Mouse (Mus musculus): ENCODE measurements around the gene Bglap2. TPM values are rescaled to one million over a fixed set of nuclear protein-coding genes. Genes with fewer than 3 reads are reported as not detected.
"Not testable (repeated sequence)": the region's sequence is repeated elsewhere in the genome, so short reads cannot be mapped to it uniquely, and the experiment has no call there.

The Bglap2 gene
- not detected for total RNA-seq (2021)
- long read RNA-seq, experiment 1, partial matches to known transcripts, result 0 of 2 reads
- long read RNA-seq, experiment 1, other reads (novel, unspliced or antisense), result 0 of 2 reads
- long read RNA-seq, experiment 2, result 0 reads

DNA sequence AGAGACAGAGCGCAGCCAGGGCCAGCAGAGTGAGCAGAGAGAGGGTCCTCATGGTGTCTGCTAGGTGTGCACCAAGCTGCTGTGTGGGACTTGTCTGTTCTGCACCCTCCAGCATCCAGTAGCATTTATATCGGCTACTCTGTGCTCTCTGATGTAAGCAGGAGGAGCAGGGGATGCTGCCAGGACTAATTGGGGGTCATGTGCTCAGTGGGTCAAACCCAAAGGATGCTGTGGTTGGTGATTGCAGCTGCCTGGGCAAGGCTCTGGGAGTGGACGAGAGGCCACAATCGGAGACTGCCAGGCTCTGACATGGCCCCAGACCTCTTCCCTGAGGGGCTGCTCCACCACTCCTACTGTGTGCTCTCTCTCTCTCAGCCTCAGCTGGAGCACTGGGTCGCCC is at the start of gene Bglap2:
Gene Bglap2, minus strand, starts transcription at position 101 of the 400 bp plus-strand sequence.
- not testable (repeated sequence) for DNase-seq (ENCODE audit: low spot score in 2 of 2)

DNA sequence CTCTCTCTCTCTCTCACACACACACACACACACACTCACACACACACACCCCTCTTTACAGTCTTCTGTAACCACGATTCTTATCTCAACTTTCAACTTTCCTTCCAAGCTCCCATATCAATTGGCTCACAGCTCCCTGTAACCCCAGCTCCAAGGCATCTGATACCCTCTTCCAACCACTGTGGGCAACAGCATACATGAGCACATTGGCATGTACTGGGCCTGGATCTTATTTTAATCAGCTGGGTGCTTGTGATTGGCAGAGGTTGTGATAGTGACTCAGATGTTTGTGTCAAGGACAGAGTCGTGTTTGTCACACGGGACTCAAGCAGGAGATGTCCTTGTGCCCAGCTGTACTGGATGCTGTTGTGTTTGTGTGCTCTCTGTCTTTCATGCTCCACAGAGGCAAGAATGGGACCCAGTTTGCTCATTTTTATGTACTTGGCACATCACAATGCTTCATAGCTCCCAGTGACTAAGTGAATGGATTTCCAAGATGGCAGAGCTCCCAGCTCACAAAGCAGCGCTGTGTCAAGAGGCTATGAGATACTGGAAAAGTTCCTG is 48.9 kb upstream of the Bglap2 start:
- no peak for DNase-seq (ENCODE audit: low spot score in 2 of 2)

GRCm38 (mm10) chr3:88425708-88426420 is 47.4 kb upstream of the Bglap2 start:
- no peak for DNase-seq (ENCODE audit: low spot score in 2 of 2)

DNA sequence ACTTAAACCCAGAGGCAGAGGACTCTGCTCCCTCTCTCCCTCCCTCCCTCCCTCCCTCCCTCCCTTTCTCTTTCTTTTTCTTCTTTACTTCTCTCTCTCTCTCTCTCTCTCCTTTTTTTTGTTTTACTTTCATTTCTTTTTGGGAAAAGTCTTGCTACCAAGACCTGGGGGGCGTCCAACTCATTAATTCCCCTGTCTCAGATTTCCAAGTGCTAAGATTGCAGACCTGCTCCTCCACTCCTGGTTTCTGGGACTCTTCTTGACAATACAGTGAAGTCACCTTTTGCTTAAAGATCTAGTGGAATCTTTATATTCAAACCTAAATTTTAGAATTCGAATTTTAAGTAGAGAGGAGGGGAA is 46.8 kb upstream of the Bglap2 start:
- DNase-seq (ENCODE audit: low spot score in 2 of 2), result no peak

DNA sequence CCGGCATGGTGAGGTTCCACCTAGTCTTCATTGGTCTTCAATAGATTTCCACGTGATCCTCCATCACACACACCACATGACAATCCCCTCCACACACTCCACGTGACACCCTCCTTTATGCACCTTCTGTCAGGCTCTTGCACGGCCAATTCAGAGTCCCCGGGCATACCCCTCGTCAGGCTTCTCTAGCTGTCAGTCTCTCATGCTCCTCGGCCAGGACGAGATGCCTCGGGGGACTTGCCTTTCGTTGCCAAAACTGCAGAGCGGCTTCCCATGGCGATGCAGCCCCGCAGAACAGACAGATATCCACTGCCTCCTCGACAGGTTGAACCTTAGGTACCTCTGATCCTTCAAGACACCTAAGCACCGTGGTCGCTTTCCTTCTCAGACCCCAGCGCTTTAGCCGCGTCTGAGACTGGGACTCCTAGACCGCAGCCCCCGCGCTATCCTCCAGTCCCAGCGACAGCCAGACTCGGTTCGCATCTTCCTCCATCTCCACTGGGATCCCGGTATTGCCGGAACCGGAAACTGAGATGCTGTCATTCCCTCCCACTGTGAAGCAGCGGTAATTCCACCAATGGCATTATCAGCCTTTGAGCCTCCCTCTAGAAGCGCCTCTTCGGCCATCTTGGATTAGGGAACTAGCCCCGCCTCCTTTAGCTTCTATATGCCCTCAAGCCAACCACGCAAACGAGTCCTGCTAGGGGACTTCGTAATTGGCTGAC is 46.3 kb upstream of the Bglap2 start, which contains the start of gene Slc25a44:
Gene Slc25a44, minus strand, starts transcription at position 535 of the 725 bp plus-strand sequence.
- peak; percentile 63 to 83 for DNase-seq (ENCODE audit: low spot score in 2 of 2)

DNA sequence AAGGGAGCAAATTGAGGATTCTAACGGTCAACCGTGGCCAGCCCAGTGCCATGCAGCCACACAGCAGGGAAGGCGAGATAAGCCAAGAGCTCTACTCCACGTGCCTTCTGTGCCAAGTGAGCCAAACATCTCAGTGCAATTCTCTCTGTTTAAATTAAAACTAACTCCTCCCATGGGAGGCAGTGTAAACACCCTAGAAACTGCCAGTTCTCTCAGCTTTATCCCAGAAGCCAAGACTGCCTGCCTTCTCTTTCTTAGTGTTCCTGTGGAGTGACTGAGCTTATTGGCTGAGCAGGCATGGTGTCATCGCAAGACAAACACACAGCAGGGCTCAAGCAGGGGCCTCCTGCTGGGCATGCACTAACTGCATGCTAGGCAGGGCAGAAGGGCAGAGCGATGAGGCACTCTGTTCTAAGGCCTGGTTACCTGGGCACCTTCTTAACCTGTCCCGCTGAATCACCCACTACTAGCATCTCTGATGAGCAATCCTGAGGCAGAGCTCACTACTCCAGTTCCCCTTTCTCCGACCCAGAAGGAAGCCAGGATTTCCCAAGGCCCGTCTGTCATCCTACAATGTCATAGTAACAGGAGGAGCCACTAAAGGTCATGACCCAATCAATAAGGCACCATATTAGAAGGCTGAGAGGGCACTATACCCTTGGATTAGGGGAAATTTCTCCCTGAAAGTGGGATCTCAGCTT is 43.7 kb upstream of the Bglap2 start:
- DNase-seq (ENCODE audit: low spot score in 2 of 2), result no peak

DNA sequence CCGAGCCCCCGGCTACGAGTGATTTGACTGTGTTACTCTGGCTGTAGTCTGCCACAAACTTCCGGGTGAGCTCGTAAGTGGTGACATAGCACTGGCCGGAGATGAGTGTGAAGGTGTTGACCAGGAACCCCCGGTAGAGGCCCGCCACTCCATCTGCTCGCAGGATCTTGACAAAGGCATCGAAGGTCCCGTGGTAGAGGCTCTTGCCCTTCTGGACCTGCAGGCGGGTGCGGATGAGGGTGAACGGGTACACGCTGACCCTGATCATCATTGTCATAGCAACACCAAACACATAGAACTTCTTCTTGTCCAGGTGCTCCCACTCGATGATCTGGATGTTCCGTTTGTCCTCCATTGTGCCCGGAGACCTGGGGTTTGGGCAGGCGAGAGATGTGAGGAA is 42.3 kb upstream of the Bglap2 start:
- DNase-seq (ENCODE audit: low spot score in 2 of 2), result no peak

- no peak for DNase-seq (ENCODE audit: low spot score in 2 of 2)
These were observed 39.5 kb upstream of the Bglap2 start for GRCm38 (mm10) chr3:88418016-88418415.

DNA sequence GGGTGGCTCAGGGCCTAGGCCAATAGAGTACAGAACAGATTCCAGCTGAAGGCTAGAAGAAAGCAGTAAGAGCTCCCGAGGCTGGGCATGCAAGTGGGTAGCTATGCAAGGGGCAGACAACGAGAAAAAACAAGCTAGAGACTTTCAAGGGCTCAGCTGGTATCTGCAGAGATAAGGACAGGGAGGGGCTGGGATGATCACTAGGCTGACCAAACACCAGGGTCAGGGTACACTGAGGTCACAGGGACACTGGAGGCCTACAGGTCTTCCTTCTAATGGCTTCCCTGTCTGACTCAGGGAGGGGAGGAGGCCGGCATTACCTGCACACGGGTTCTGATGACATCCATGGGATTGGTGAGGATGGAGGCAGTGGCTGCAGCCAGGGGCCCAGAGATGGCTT is 37.2 kb upstream of the Bglap2 start:
- DNase-seq (ENCODE audit: low spot score in 2 of 2), result no peak

- DNase-seq (ENCODE audit: low spot score in 2 of 2), result no peak
These were observed 34.1 kb upstream of the Bglap2 start for GRCm38 (mm10) chr3:88412636-88413035.

DNA sequence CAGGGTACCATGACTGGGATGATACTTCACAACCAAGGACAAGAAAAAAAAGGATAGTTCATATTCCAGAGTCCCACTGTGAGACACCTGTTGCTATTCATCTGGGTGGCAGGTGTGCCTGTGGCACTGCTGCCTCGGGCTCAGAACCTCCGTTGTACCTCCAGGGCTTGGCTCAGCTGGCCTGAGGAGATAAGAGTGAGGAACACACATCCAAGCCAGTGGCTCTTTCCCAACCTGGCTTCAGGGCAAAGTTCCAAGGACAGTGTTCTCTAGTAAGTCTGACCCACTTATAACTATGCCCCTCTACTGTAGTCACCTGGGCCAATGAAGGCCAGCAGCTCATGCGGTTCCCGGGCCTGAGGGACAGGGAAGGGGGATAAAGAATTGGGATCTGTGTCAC is 33.2 kb upstream of the Bglap2 start:
- DNase-seq (ENCODE audit: low spot score in 2 of 2), result no peak

DNA sequence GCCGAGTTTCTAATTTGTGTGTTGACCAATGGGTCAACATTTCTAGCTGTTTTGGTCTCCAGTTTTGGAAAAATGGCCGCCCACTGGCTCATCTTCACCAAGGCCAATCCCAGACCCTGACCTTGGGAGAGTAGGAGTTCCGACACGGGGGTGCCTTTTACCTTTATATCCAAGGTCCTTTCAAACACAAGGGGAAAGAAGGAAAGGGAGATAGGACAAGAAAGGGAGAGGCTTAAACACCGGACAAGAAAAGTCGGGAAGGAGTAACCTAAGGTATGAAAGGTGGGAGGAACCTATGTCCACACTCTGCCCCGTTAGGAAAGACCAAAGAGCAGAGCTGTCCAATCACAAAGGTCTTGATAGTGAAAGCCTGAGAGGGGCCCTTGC is 32.1 kb upstream of the Bglap2 start:
- DNase-seq (ENCODE audit: low spot score in 2 of 2), result no peak

DNA sequence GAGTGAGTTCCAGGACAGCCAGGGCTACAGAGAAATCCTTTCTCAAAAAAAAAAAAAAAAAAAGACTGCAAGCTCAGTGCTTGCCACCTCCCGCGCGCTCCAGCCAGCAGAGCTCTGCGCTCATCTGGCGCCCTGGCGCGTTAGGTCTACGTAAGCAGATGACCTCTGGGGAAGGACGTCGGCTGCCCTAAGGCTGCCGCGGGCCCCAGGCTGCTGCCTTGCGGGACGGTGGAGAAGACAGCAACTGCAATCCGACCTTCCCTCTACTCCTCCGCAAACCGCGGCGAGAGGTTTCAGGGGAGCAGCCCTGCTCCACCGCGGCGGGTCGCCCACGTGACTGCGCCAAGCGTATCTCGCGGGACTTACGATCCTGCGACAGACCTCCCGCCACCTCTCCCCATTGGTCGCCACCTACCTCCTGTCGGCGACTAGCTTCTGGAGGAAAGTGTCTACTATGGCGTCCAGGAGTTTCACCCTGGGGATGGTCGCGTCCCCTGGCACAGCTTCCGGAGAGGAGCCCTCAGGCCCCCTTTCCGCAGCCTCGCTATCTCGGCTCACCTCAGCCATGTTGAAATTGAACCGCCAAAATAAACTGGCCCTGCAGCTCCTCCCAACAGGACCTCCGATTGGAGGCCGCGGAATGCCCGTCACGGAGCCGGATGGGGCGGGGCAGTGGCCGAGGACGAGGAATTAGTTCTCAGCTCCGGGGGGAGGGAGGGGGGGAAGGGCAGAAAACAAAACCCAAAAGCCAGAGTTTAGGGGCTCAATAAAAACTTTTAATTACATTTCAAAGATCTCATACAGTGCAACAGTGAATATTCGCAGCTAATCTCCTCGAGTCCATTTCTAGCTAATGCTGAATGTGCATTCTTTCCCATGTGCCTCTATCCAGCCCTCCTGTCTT is 31.5 kb upstream of the Bglap2 start, which contains the start of gene Pmf1:
Gene Pmf1, minus strand, starts transcription at position 591 of the 904 bp plus-strand sequence.
- peak; percentile 84 to 86 for DNase-seq (ENCODE audit: low spot score in 2 of 2)

DNA sequence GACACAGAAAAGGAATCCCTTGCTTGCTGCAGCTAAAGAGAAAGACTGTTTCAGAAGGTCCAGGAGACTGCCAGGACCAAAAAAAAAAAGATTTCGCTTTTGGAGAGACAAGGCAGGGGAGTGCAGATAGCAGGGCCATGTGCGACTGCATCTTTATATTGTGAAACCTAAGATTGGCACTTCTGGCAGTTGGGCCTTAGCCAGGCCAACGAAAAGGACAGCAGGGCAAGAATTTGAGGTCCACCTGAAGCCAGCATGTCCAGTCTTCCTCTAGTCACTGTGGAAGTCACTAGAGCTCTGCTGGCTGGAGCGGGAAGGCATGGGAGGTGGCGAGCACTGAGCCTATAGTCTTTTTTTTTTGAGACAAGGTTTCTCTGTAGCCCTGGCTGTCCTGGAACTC is 30.5 kb upstream of the Bglap2 start:
- DNase-seq (ENCODE audit: low spot score in 2 of 2), result no peak

- no peak for DNase-seq (ENCODE audit: low spot score in 2 of 2)
These were observed 29.0 kb upstream of the Bglap2 start for GRCm38 (mm10) chr3:88407529-88407928.

DNA sequence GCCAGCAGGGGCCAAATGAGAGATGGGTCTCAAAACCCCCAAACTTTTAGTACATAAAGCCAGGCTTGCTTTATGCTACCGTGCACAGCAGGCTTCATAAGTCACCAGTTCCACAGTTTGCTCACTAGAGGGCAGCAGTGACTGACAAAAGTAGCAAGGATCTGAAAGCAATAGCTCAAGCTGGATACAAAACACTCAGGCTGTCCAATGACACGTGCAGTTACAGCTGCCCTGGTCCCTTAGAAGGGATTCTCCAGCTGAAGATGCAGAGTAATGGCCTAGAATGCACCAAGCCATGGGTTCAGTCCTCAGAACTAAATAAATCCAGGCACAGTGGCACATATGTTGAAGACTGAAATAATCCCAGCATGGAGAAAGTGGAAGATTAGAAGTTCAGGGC is 28.6 kb upstream of the Bglap2 start:
- DNase-seq (ENCODE audit: low spot score in 2 of 2), result peak in 1 of 2 experiments; percentile 34

DNA sequence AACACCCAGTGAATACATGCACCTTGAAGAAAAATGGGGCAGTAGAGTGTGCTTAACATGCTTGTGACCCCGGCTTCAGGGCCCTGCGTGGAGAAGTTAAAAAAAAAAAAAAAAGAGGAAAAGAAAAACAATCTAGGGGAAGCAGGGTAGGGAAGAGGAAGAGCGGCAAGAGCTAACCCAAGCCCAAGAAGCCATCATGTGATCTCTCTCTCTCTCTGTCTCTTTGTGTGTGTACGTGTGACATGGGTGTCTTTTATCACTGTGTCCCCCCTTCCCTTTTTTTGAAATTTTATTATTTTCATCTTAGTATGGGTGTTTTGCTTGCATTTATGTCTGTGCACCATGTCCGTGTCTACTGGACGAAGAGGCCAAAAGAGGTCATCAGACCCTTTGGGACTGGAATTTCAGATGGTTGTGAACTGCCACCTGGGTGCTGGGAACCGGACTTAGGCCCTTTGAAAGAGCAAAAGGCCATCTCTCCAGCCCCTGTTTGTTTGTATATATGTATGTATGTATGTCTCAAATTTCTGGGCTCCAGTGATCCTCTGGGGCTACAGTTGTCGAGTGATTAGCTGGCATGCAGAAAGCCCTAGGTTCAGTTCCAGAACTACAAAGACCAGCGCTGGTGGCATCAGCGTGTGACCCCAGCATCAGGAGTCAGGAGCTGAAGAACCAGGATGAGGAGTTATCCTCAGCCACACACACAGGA is 25.2 kb upstream of the Bglap2 start:
- DNase-seq (ENCODE audit: low spot score in 2 of 2), result no peak

DNA sequence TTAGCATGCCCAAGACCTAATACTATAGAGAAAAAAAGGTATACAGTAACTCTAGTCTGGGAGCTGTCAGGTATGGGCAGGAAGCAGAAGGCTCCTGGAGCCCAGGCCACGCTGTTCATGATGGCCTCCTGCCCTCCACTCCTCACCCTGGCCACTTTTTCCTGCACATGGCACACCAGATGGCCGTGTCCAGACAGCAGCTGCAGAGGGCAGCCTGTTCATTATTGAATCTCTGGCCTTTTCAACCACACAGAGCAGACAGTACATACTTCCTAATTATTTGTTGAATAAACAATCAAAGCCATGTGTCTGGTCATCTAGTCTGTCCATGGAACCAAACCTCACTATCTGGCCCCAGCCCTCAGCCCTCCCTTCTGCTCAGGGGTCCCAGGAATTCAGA is 20.2 kb upstream of the Bglap2 start:
- no peak for DNase-seq (ENCODE audit: low spot score in 2 of 2)

DNA sequence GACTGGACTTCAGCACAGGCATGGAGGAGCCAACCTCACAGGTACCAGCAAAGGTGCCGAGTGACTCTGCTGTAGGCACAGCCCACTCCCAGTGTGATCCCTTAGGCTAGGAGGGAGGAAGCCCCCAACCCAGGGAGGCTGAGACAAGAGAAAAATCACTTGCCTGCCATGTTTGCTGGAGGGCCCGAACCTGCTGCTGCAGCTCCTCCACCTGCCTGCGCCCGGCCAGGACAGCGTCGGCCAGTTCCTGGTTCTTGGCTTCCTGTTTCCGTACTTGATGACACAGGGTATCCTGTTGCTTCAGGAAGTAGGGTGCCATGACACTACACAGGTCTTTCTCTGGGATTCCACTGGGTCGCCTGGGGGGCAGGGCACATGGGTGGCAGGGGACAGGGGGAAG is 17.2 kb upstream of the Bglap2 start:
- DNase-seq (ENCODE audit: low spot score in 2 of 2), result no peak

DNA sequence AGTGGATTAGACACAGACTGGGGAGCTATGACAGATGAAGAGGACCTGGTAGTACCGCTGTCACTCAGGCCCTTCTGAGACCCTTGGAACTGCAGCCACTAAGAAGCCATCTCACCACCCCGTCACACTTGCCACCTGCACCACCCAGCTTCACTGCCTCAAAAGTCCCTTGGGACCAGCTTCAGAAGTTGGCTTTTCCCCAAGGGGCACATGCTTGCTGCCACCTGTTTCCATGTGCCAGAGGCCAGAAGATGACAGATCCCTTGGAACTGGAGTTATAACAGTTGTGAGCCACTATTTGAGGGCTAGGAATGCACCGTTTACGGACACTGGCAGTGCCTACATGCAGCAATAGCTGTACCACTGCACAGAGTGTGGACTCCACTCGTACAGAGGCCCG is 16.8 kb upstream of the Bglap2 start:
- no peak for DNase-seq (ENCODE audit: low spot score in 2 of 2)
